Mouse (Mus musculus) embryonic facial prominence, embryonic 15.5 days (tissue): ENCODE results near the gene Ephb1. TPM values are rescaled to one million over a fixed set of nuclear protein-coding genes. Genes with fewer than 3 reads are reported as not detected.
A peak's percentile ranks its signal among the peaks of the same experiment; 100 is the strongest.

Source experiments
- ATAC-seq: fragments of 200-750 bp; cut with Nextera tagmentation; 2 replicates; pipeline ENCODE4 v1.8.0; 2017; ENCODE audit warnings: low read depth, moderate TSS enrichment; ENCODE audit not compliant: insufficient number of reproducible peaks, low FRiP score, low TSS enrichment
- H3K27ac ChIP-seq: fragments of 300-500 bp; sonication (generic); replicated peaks from 2 replicates; pipeline ENCODE4 v1.5.1; 2015; ENCODE audit warnings: mild to moderate bottlenecking, inconsistent platforms
- H3K27me3 ChIP-seq: fragments of 300-500 bp; sonication (generic); 2 replicates; pipeline ENCODE4 v1.6.1; 2015; ENCODE audit warnings: inconsistent platforms
- H3K36me3 ChIP-seq: fragments of 300-500 bp; sonication (generic); 2 replicates; pipeline ENCODE4 v1.6.1; 2015; ENCODE audit warnings: mild to moderate bottlenecking, inconsistent platforms
- H3K4me1 ChIP-seq: fragments of 300-500 bp; sonication (generic); 2 replicates; pipeline ENCODE4 v1.6.1; 2015; ENCODE audit warnings: inconsistent platforms
- H3K4me2 ChIP-seq: fragments of 300-500 bp; sonication (generic); replicated peaks from 2 replicates; pipeline ENCODE4 v1.6.1; 2015; ENCODE audit warnings: mild to moderate bottlenecking, inconsistent platforms
- H3K4me3 ChIP-seq: fragments of 300-500 bp; sonication (generic); replicated peaks from 2 replicates; pipeline ENCODE4 v1.5.1; 2015; ENCODE audit warnings: mild to moderate bottlenecking, inconsistent platforms
- H3K9ac ChIP-seq: fragments of 300-500 bp; sonication (generic); 2 replicates; pipeline ENCODE4 v1.6.1; 2015; ENCODE audit warnings: inconsistent platforms
- H3K9me3 ChIP-seq: fragments of 300-500 bp; sonication (generic); replicated peaks from 2 replicates; pipeline ENCODE4 v1.6.1; 2016; ENCODE audit warnings: inconsistent platforms
- WGBS: fragments of 180-500 bp; shearing (Covaris S2); methylation state at CpG from one replicate; pipeline ENCODE4 v1.1.7; 2015; 5-methylcytosine and 5-hydroxymethylcytosine counted together
- polyA plus RNA-seq: library from polyadenylated mRNA; unstranded; fragments of >200 nt; fragmentation: Nextera tagmentation; extraction: Ambion mirVana; gene quantifications from 2 replicates; pipeline ENCODE4 v1.2.1, GENCODE M21; 2015

Gene Ephb1
- polyA plus RNA-seq, 1 experiment from 2014 or later, result 6.3 TPM

- no peak for ATAC-seq
Observed at GRCm38 (mm10) chr9:102369141-102369540, 14.6 kb upstream of the Ephb1 start.

GRCm38 (mm10) chr9:102367796-102368195 is 13.3 kb upstream of the Ephb1 start:
- Histone ChIP-seq H3K4me3 (no peak overlapping the region), H3K4me1 (no peaks in the 10 kb centered on the region), H3K27ac (no peak overlapping the region), H3K4me2 (no peak overlapping the region), H3K9me3 (no peaks in the 10 kb centered on the region), H3K36me3 (no peaks in the 10 kb centered on the region), H3K9ac (no peak overlapping the region), H3K27me3 (no peaks in the 10 kb centered on the region)
- no peak for ATAC-seq
- WGBS, result 88% methylated on average over 2 of the region's 2 CpGs

More at GRCm38 (mm10) chr9:102369141-102369540, 14.6 kb upstream of the Ephb1 start:
- Histone ChIP-seq H3K4me3 (no peak overlapping the region), H3K9ac (no peak overlapping the region), H3K4me2 (no peak overlapping the region), H3K36me3 (no peaks in the 10 kb centered on the region), H3K4me1 (no peaks in the 10 kb centered on the region), H3K27ac (no peak overlapping the region), H3K27me3 (no peaks in the 10 kb centered on the region), H3K9me3 (no peaks in the 10 kb centered on the region)
- 85% methylated on average over 3 of the region's 3 CpGs for WGBS

GRCm38 (mm10) chr9:102365536-102365935 is 11.0 kb upstream of the Ephb1 start:
- H3K4me3 ChIP-seq, result no peak overlapping the region
- no peaks in the 10 kb centered on the region for H3K9me3 ChIP-seq
- no peak overlapping the region for H3K27ac ChIP-seq
- no peak overlapping the region for H3K4me2 ChIP-seq
- no peaks in the 10 kb centered on the region for H3K4me1 ChIP-seq
- no peaks in the 10 kb centered on the region for H3K36me3 ChIP-seq
- 92% methylated on average over 2 of the region's 2 CpGs for WGBS
- H3K9ac ChIP-seq, result no peak overlapping the region
- H3K27me3 ChIP-seq, result no peaks in the 10 kb centered on the region
- no peak for ATAC-seq

- no peak for ATAC-seq
- H3K4me2 ChIP-seq, result no peak overlapping the region
- H3K4me1 ChIP-seq, result 0 out of 2 replicates have a peak, but pooled peaks cover 2% of the 10 kb centered on the region
- WGBS, result 91% methylated on average over 6 of the region's 6 CpGs
- H3K9ac ChIP-seq, result no peak overlapping the region
- H3K4me3 ChIP-seq, result no peak overlapping the region
- H3K36me3 ChIP-seq, result no peaks in the 10 kb centered on the region
- H3K27me3 ChIP-seq, result peaks cover 26% of the 10 kb centered on the region
- no peaks in the 10 kb centered on the region for H3K9me3 ChIP-seq
- no peak overlapping the region for H3K27ac ChIP-seq
Observed at GRCm38 (mm10) chr9:102359311-102359710, 4.8 kb upstream of the Ephb1 start.

- Histone ChIP-seq H3K4me3 (no peak overlapping the region), H3K9me3 (no peaks in the 10 kb centered on the region), H3K27ac (no peak overlapping the region), H3K27me3 (peaks cover 32% of the 10 kb centered on the region), H3K9ac (no peak overlapping the region), H3K4me2 (no peak overlapping the region), H3K4me1 (peaks cover 8% of the 10 kb centered on the region), H3K36me3 (no peaks in the 10 kb centered on the region)
- whole genome bisulfite sequencing, result 65% methylated on average over 3 of the region's 3 CpGs
- ATAC-seq, result no peak
Observed at GRCm38 (mm10) chr9:102358711-102359110, 4.2 kb upstream of the Ephb1 start.

- Histone ChIP-seq H3K4me2 (no peak overlapping the region), H3K9me3 (no peaks in the 10 kb centered on the region), H3K4me3 (no peak overlapping the region), H3K4me1 (peaks cover 15% of the 10 kb centered on the region), H3K27me3 (peaks cover 39% of the 10 kb centered on the region), H3K36me3 (no peaks in the 10 kb centered on the region), H3K27ac (no peak overlapping the region), H3K9ac (no peak overlapping the region)
- 74% methylated on average over 6 of the region's 6 CpGs for WGBS
- ATAC-seq, result no peak
Observed at GRCm38 (mm10) chr9:102358011-102358410, 3.5 kb upstream of the Ephb1 start.

- ATAC-seq, result no peak
- 79% methylated on average over 10 of the region's 10 CpGs for WGBS
Observed at GRCm38 (mm10) chr9:102356516-102356915, 2.0 kb upstream of the Ephb1 start.

GRCm38 (mm10) chr9:102355726-102356125 is 1.2 kb upstream of the Ephb1 start:
- H3K4me3 ChIP-seq, result no peak overlapping the region
- ATAC-seq, result no peak
- H3K4me2 ChIP-seq, result no peak overlapping the region
- WGBS, result 59% methylated on average over 3 of the region's 3 CpGs
- H3K27ac ChIP-seq, result no peak overlapping the region
- H3K36me3 ChIP-seq, result no peaks in the 10 kb centered on the region
- no peak overlapping the region for H3K9ac ChIP-seq
- H3K27me3 ChIP-seq, result peaks cover 61% of the 10 kb centered on the region
- no peaks in the 10 kb centered on the region for H3K9me3 ChIP-seq
- H3K4me1 ChIP-seq, result peaks cover 22% of the 10 kb centered on the region

More at GRCm38 (mm10) chr9:102356516-102356915, 2.0 kb upstream of the Ephb1 start:
- no peak overlapping the region for H3K4me3 ChIP-seq
- peaks cover 54% of the 10 kb centered on the region for H3K27me3 ChIP-seq
- no peak overlapping the region for H3K27ac ChIP-seq
- no peak overlapping the region for H3K4me2 ChIP-seq
- H3K4me1 ChIP-seq, result peaks cover 22% of the 10 kb centered on the region
- H3K9me3 ChIP-seq, result no peaks in the 10 kb centered on the region
- no peaks in the 10 kb centered on the region for H3K36me3 ChIP-seq
- no peak overlapping the region for H3K9ac ChIP-seq

- peak overlapping the region; percentile 98 for H3K4me2 ChIP-seq
- no peaks in the 10 kb centered on the region for H3K9me3 ChIP-seq
- peak overlapping the region; percentile 33 for H3K9ac ChIP-seq
- no peaks in the 10 kb centered on the region for H3K36me3 ChIP-seq
- under 1% methylated on average over 70 of the region's 70 CpGs for WGBS
- peaks cover 22% of the 10 kb centered on the region for H3K4me1 ChIP-seq
- H3K4me3 ChIP-seq, result peak overlapping the region; percentile 54
- H3K27ac ChIP-seq, result no peak overlapping the region
- peaks cover 79% of the 10 kb centered on the region for H3K27me3 ChIP-seq
- ATAC-seq, result no peak
Observed at GRCm38 (mm10) chr9:102353636-102354491, 629 bp downstream of the Ephb1 start.

- Histone ChIP-seq H3K9me3 (no peaks in the 10 kb centered on the region), H3K9ac (0 out of 2 replicates have a peak overlapping the region, but pooled peaks have one; percentile 24), H3K36me3 (no peaks in the 10 kb centered on the region), H3K4me1 (peaks cover 22% of the 10 kb centered on the region), H3K27ac (no peak overlapping the region), H3K4me2 (peak overlapping the region; percentile 98), H3K4me3 (peak overlapping the region; percentile 54), H3K27me3 (peaks cover 86% of the 10 kb centered on the region)
- under 1% methylated on average over 38 of the region's 38 CpGs for WGBS
- no peak for ATAC-seq
Observed at GRCm38 (mm10) chr9:102353056-102353635, 1.3 kb downstream of the Ephb1 start.

GRCm38 (mm10) chr9:102352186-102353055 is 2.1 kb downstream of the Ephb1 start:
- peaks cover 22% of the 10 kb centered on the region for H3K4me1 ChIP-seq
- peak overlapping the region; percentile 98 for H3K4me2 ChIP-seq
- H3K4me3 ChIP-seq, result peak overlapping the region; percentile 54
- no peak for ATAC-seq
- peaks cover 87% of the 10 kb centered on the region for H3K27me3 ChIP-seq
- 2% methylated on average over 30 of the region's 30 CpGs for WGBS
- H3K36me3 ChIP-seq, result no peaks in the 10 kb centered on the region
- no peak overlapping the region for H3K9ac ChIP-seq
- H3K9me3 ChIP-seq, result no peaks in the 10 kb centered on the region
- H3K27ac ChIP-seq, result no peak overlapping the region
